Mouse (Mus musculus) forebrain, embryonic 12.5 days (tissue): ENCODE results near the gene Cd5. TPM values are rescaled to one million over a fixed set of nuclear protein-coding genes. Genes with fewer than 3 reads are reported as not detected.

Source experiments
- ATAC-seq: fragments of 200-750 bp; cut with Nextera tagmentation; 2 replicates; pipeline ENCODE4 v1.8.0; 2017; ENCODE audit warnings: moderate TSS enrichment; ENCODE audit not compliant: low FRiP score
- H3K27ac ChIP-seq: fragments of 300-500 bp; sonication (generic); 2 replicates; pipeline ENCODE4 v1.5.1; 2016; ENCODE audit warnings: mild to moderate bottlenecking
- H3K27me3 ChIP-seq: fragments of 300-500 bp; sonication (generic); 2 replicates; pipeline ENCODE4 v1.6.1; 2016; ENCODE audit warnings: mild to moderate bottlenecking
- H3K36me3 ChIP-seq: fragments of 300-500 bp; sonication (generic); replicated peaks from 2 replicates; pipeline ENCODE4 v1.6.1; 2016; ENCODE audit warnings: mild to moderate bottlenecking
- H3K4me1 ChIP-seq: fragments of 300-500 bp; sonication (generic); 2 replicates; pipeline ENCODE4 v1.6.1; 2016
- H3K4me2 ChIP-seq: fragments of 300-500 bp; sonication (generic); 2 replicates; pipeline ENCODE4 v1.6.1; 2016; ENCODE audit warnings: mild to moderate bottlenecking, moderate library complexity
- H3K4me3 ChIP-seq: fragments of 300-500 bp; sonication (generic); replicated peaks from 2 replicates; pipeline ENCODE4 v1.5.1; 2016; ENCODE audit warnings: mild to moderate bottlenecking
- H3K9ac ChIP-seq: fragments of 300-500 bp; sonication (generic); 2 replicates; pipeline ENCODE4 v1.6.1; 2016; ENCODE audit warnings: mild to moderate bottlenecking
- H3K9me3 ChIP-seq: fragments of 300-500 bp; sonication (generic); 2 replicates; pipeline ENCODE4 v1.6.1; 2016
- WGBS: fragments of 180-500 bp; shearing (Covaris S2); methylation state at CpG from one replicate; pipeline ENCODE4 v1.1.7; 2016; 5-methylcytosine and 5-hydroxymethylcytosine counted together
- polyA plus RNA-seq: library from polyadenylated mRNA; unstranded; fragments of >200 nt; fragmentation: Nextera tagmentation; extraction: Ambion mirVana; gene quantifications from 2 replicates; pipeline ENCODE4 v1.2.1, GENCODE M21; 2016

The Cd5 gene
- polyA plus RNA-seq, 1 experiment from 2014 or later, result not detected

DNA sequence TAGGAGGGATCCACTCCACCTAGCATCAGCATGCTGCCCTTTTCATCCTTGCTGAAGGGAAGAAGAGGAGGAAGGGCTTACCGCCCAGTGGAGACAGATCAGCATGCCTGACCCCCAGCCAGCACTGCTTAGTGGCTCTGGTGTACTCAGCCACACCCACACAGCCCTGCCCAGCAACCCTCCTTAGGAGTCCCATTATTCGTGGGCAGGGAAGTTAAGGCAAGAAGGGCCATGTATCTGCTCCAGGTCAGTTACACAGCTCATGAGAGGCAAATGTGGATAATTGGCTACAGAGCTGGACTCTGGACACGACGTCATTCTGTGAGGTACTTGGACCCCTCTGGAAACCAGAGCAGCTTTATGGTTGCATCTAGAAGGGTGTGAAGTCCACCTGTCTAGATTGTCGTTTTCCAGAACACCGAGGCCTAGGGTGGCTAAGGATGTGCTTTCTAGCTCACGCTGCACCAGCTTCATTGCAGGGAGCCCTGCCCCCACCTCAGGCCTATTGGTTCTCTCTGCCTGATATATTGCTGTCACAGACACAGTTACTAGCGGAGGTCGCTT, 66.9 kb downstream of the Cd5 start:
- no peaks in the 10 kb centered on the region for H3K27me3 ChIP-seq
- no peaks in the 10 kb centered on the region for H3K36me3 ChIP-seq
- H3K4me1 ChIP-seq, result no peaks in the 10 kb centered on the region
- no peaks in the 10 kb centered on the region for H3K9me3 ChIP-seq
- no peak overlapping the region for H3K27ac ChIP-seq
- no peak overlapping the region for H3K4me2 ChIP-seq
- ATAC-seq, result no peak
- 73% methylated on average over 9 of the region's 9 CpGs for WGBS
- no peak overlapping the region for H3K9ac ChIP-seq
- no peak overlapping the region for H3K4me3 ChIP-seq

GRCm38 (mm10) chr19:10671319-10671718, 67.5 kb downstream of the Cd5 start:
- no peaks in the 10 kb centered on the region for H3K9me3 ChIP-seq
- WGBS, result 84% methylated on average over 4 of the region's 4 CpGs
- H3K36me3 ChIP-seq, result no peaks in the 10 kb centered on the region
- no peaks in the 10 kb centered on the region for H3K27me3 ChIP-seq
- no peak overlapping the region for H3K27ac ChIP-seq
- H3K4me2 ChIP-seq, result no peak overlapping the region
- H3K4me3 ChIP-seq, result no peak overlapping the region
- no peak for ATAC-seq
- no peak overlapping the region for H3K9ac ChIP-seq
- H3K4me1 ChIP-seq, result no peaks in the 10 kb centered on the region

Other genes with a start within 250 kb of the Cd5 start
- 67.9 and 73.9 TPM in 2 replicates for gene Cpsf7, start 213.7 kb downstream of the Cd5 start, polyA plus RNA-seq
- 50.2 and 52.8 TPM in 2 replicates for gene Sdhaf2, start 212.9 kb downstream of the Cd5 start, polyA plus RNA-seq
- gene Tmem216, start 182.8 kb downstream of the Cd5 start, polyA plus RNA-seq, result 52.9 and 54.1 TPM in 2 replicates
- gene Cyb561a3, start 161.8 kb downstream of the Cd5 start, polyA plus RNA-seq, result 17.1 and 18.1 TPM in 2 replicates
- gene Tmem138, start 161.6 kb downstream of the Cd5 start, polyA plus RNA-seq, result 49.0 and 52.8 TPM in 2 replicates
- 389 and 413 TPM in 2 replicates for gene Ddb1, start 133.7 kb downstream of the Cd5 start, polyA plus RNA-seq
- gene Tkfc, start 133.3 kb downstream of the Cd5 start, polyA plus RNA-seq, result 20.5 and 22.9 TPM in 2 replicates
- gene Vwce, start 104.8 kb downstream of the Cd5 start, polyA plus RNA-seq, result 0.44 and 0.45 TPM in 2 replicates
- gene Pga5, start 60.9 kb downstream of the Cd5 start, polyA plus RNA-seq, result not detected in 2 replicates
- gene Vps37c, start 50.3 kb downstream of the Cd5 start, polyA plus RNA-seq, result 32.5 and 35.2 TPM in 2 replicates
- gene Cd6, start 91.1 kb upstream of the Cd5 start, polyA plus RNA-seq, result not detected in 2 replicates
- 0.12 and 0.38 TPM in 2 replicates for gene Slc15a3, start 100.7 kb upstream of the Cd5 start, polyA plus RNA-seq
- gene Tmem132a, start 130.9 kb upstream of the Cd5 start, polyA plus RNA-seq, result 115 and 126 TPM in 2 replicates
- 35.6 and 36.6 TPM in 2 replicates for gene Tmem109, start 143.0 kb upstream of the Cd5 start, polyA plus RNA-seq
- 43.3 and 49.6 TPM in 2 replicates for gene Prpf19, start 156.2 kb upstream of the Cd5 start, polyA plus RNA-seq
- not detected in 2 replicates for gene Zp1, start 181.6 kb upstream of the Cd5 start, polyA plus RNA-seq
- 0.08 TPM in 1 of 2 replicates, not detected in the other for gene Ptgdr2, start 198.2 kb upstream of the Cd5 start, polyA plus RNA-seq
- 26.2 and 27.0 TPM in 2 replicates for gene Ccdc86, start 210.3 kb upstream of the Cd5 start, polyA plus RNA-seq
- gene Ms4a10, start 235.7 kb upstream of the Cd5 start, polyA plus RNA-seq, result not detected in 2 replicates